Mouse (Mus musculus) right cerebral cortex, adult 2 months (tissue): ENCODE results near the gene Bex2.
A peak's percentile ranks its signal among the peaks of the same experiment; 100 is the strongest.

Experiments used
- DNase-seq, 2 experiments: peaks; one replicate each; pipeline ENCODE4 v3.0.0; 2021 to 2022; ENCODE audit warnings: low spot score in 2 of 2

Gene Bex2

GRCm38 (mm10) chrX:136068020-136068419 lies at the start of gene Bex2:
TSS of gene Bex2 (minus strand) at chrX:136068236.
- DNase-seq: peak; percentile 3 to 25

GRCm38 (mm10) chrX:136115419-136115961 lies 47.5 kb upstream of the Bex2 start:
- DNase-seq: peak; percentile 66 to 75

GRCm38 (mm10) chrX:136115015-136115414 lies 47.0 kb upstream of the Bex2 start:
- DNase-seq: no peak

GRCm38 (mm10) chrX:136107942-136108341 lies 39.9 kb upstream of the Bex2 start:
- peak; percentile 74 to 77 for DNase-seq

GRCm38 (mm10) chrX:136104724-136105088 lies 36.7 kb upstream of the Bex2 start:
- peak in 1 of 2 experiments; percentile 11 for DNase-seq

GRCm38 (mm10) chrX:136104046-136104723 lies 36.1 kb upstream of the Bex2 start:
- peak; percentile 6 to 23 for DNase-seq

GRCm38 (mm10) chrX:136094421-136094820 lies 26.4 kb upstream of the Bex2 start:
- peak; percentile 31 to 47 for DNase-seq

GRCm38 (mm10) chrX:136092497-136093279 lies 24.7 kb upstream of the Bex2 start:
- no peak for DNase-seq

GRCm38 (mm10) chrX:136085155-136085554 lies 17.1 kb upstream of the Bex2 start, which contains the start of gene Nxf3:
TSS of gene Nxf3 (minus strand) at chrX:136085255.
- no peak for DNase-seq

GRCm38 (mm10) chrX:136067201-136067991 lies 640 bp downstream of the Bex2 start:
- DNase-seq: peak; percentile 5 to 22

GRCm38 (mm10) chrX:136060698-136061097 lies 7.3 kb downstream of the Bex2 start:
- no peak for DNase-seq

GRCm38 (mm10) chrX:136051219-136051618 lies 16.8 kb downstream of the Bex2 start:
- DNase-seq: no peak

- DNase-seq: peak; percentile 71 to 75
These were observed 20.5 kb downstream of the Bex2 start for GRCm38 (mm10) chrX:136047528-136047927.

- DNase-seq: no peak
These were observed 24.3 kb downstream of the Bex2 start for GRCm38 (mm10) chrX:136043726-136044125.

- peak; percentile 14 to 36 for DNase-seq
These were observed 35.0 kb downstream of the Bex2 start, which contains the start of gene Arxes1 for GRCm38 (mm10) chrX:136032799-136033763. TSS of gene Arxes1 (plus strand) at chrX:136033367.

GRCm38 (mm10) chrX:136030331-136030730 lies 37.7 kb downstream of the Bex2 start:
- no peak for DNase-seq
